Mouse (Mus musculus): ENCODE measurements at regions not wholly inside any gene's neighbourhood (a gene's known extent, or its start where the extent isn't known, plus 50 kb on each side); places are given as distances from the start of the nearest gene placed in this dataset.

GRCm38 (mm10) chr11:41057796-41058195, 302.7 kb upstream of the Ccng1 start:
- TF ChIP-seq CTCF (IDR thresholded peaks at IDR 0.05; ENCODE audit: borderline replicate concordance, extremely low read depth, insufficient read depth, insufficient read length), result no peak
- TF ChIP-seq POLR2A (IDR thresholded peaks at IDR 0.05; ENCODE audit: borderline replicate concordance, extremely low read depth, insufficient read depth, insufficient read length, poor library complexity, severe bottlenecking), result no peak
